Mouse (Mus musculus): ENCODE results near the gene 1700056E22Rik. TPM values are rescaled to one million over a fixed set of nuclear protein-coding genes. Genes with fewer than 3 reads are reported as not detected.

Gene 1700056E22Rik
- polyA plus RNA-seq, 1 experiment from 2014 or later: 1.6 TPM

- H3K9me3 ChIP-seq: no peaks in the 10 kb centered on the region
- no peaks in the 10 kb centered on the region for H3K36me3 ChIP-seq
- no peak for DNase-seq (ENCODE audit: low spot score)
- 78% methylated on average over 4 of the region's 4 CpGs for WGBS
- H3K27ac ChIP-seq: no peak overlapping the region
- H3K27me3 ChIP-seq (ENCODE audit: insufficient read depth, poor library complexity, severe bottlenecking): no peaks in the 10 kb centered on the region
- no peak overlapping the region for H3K4me3 ChIP-seq
- peaks cover 22% of the 10 kb centered on the region for H3K4me1 ChIP-seq (replicated peaks)
These were observed 27.0 kb upstream of the 1700056E22Rik start for GRCm38 (mm10) chr1:184060828-184061734.

- H3K4me3 ChIP-seq: no peak overlapping the region
- 85% methylated on average over 9 of the region's 9 CpGs for WGBS
- H3K4me1 ChIP-seq (replicated peaks): peaks cover 15% of the 10 kb centered on the region
- no peak for DNase-seq (ENCODE audit: low spot score)
- H3K9me3 ChIP-seq: no peaks in the 10 kb centered on the region
- H3K27ac ChIP-seq: no peak overlapping the region
- H3K27me3 ChIP-seq (ENCODE audit: insufficient read depth, poor library complexity, severe bottlenecking): no peaks in the 10 kb centered on the region
- H3K36me3 ChIP-seq: no peaks in the 10 kb centered on the region
These were observed 26.3 kb upstream of the 1700056E22Rik start for GRCm38 (mm10) chr1:184060381-184060780.

GRCm38 (mm10) chr1:184059814-184060213, 25.7 kb upstream of the 1700056E22Rik start:
- Histone ChIP-seq H3K36me3 (no peaks in the 10 kb centered on the region), H3K9me3 (no peaks in the 10 kb centered on the region), H3K27me3 (ENCODE audit: insufficient read depth, poor library complexity, severe bottlenecking) (no peaks in the 10 kb centered on the region), H3K27ac (no peak overlapping the region), H3K4me1 (replicated peaks) (peaks cover 9% of the 10 kb centered on the region; the same call in 1 of the 2 replicates), H3K4me3 (no peak overlapping the region)
- no peak for DNase-seq (ENCODE audit: low spot score)
- 85% methylated on average over 3 of the region's 3 CpGs for WGBS

- no peaks in the 10 kb centered on the region for H3K36me3 ChIP-seq
- H3K9me3 ChIP-seq: no peaks in the 10 kb centered on the region
- no peak overlapping the region for H3K4me3 ChIP-seq
- H3K27me3 ChIP-seq (ENCODE audit: insufficient read depth, poor library complexity, severe bottlenecking): no peaks in the 10 kb centered on the region
- DNase-seq (ENCODE audit: low spot score): no peak
- WGBS: 78% methylated on average over 8 of the region's 8 CpGs
- no peak overlapping the region for H3K27ac ChIP-seq
- H3K4me1 ChIP-seq (replicated peaks): peaks cover 3% of the 10 kb centered on the region; the same call in 1 of the 2 replicates
These were observed 24.1 kb upstream of the 1700056E22Rik start for GRCm38 (mm10) chr1:184058206-184058605.

- Histone ChIP-seq H3K9me3 (no peaks in the 10 kb centered on the region), H3K27me3 (ENCODE audit: insufficient read depth, poor library complexity, severe bottlenecking) (no peaks in the 10 kb centered on the region), H3K36me3 (no peaks in the 10 kb centered on the region), H3K4me3 (no peak overlapping the region), H3K27ac (no peak overlapping the region), H3K4me1 (replicated peaks) (0 out of 2 replicates have a peak, but pooled peaks cover 6% of the 10 kb centered on the region)
- 91% methylated on average over 2 of the region's 2 CpGs for WGBS
- no peak for DNase-seq (ENCODE audit: low spot score)
These were observed 20.1 kb upstream of the 1700056E22Rik start for GRCm38 (mm10) chr1:184054176-184054575.

- no peak overlapping the region for H3K27ac ChIP-seq
- H3K27me3 ChIP-seq (ENCODE audit: insufficient read depth, poor library complexity, severe bottlenecking): no peaks in the 10 kb centered on the region
- 0 out of 2 replicates have a peak, but pooled peaks cover 6% of the 10 kb centered on the region for H3K4me1 ChIP-seq (replicated peaks)
- no peak overlapping the region for H3K4me3 ChIP-seq
- H3K36me3 ChIP-seq: no peaks in the 10 kb centered on the region
- DNase-seq (ENCODE audit: low spot score): no peak
- WGBS: 89% methylated on average over 4 of the region's 4 CpGs
- H3K9me3 ChIP-seq: no peaks in the 10 kb centered on the region
These were observed 19.6 kb upstream of the 1700056E22Rik start for GRCm38 (mm10) chr1:184053711-184054110.

GRCm38 (mm10) chr1:184053141-184053540, 19.0 kb upstream of the 1700056E22Rik start:
- 0 out of 2 replicates have a peak, but pooled peaks cover 6% of the 10 kb centered on the region for H3K4me1 ChIP-seq (replicated peaks)
- no peak for DNase-seq (ENCODE audit: low spot score)
- H3K9me3 ChIP-seq: no peaks in the 10 kb centered on the region
- H3K27me3 ChIP-seq (ENCODE audit: insufficient read depth, poor library complexity, severe bottlenecking): no peaks in the 10 kb centered on the region
- WGBS: 87% methylated on average over 4 of the region's 4 CpGs
- no peak overlapping the region for H3K4me3 ChIP-seq
- no peaks in the 10 kb centered on the region for H3K36me3 ChIP-seq
- no peak overlapping the region for H3K27ac ChIP-seq

GRCm38 (mm10) chr1:184052331-184052730, 18.2 kb upstream of the 1700056E22Rik start:
- Histone ChIP-seq H3K9me3 (no peaks in the 10 kb centered on the region), H3K27me3 (ENCODE audit: insufficient read depth, poor library complexity, severe bottlenecking) (no peaks in the 10 kb centered on the region), H3K27ac (no peak overlapping the region), H3K4me1 (replicated peaks) (0 out of 2 replicates have a peak, but pooled peaks cover 6% of the 10 kb centered on the region), H3K36me3 (no peaks in the 10 kb centered on the region), H3K4me3 (no peak overlapping the region)
- DNase-seq (ENCODE audit: low spot score): no peak
- WGBS: 79% methylated on average over 4 of the region's 4 CpGs

GRCm38 (mm10) chr1:184051824-184052223, 17.7 kb upstream of the 1700056E22Rik start:
- H3K27ac ChIP-seq: no peak overlapping the region
- no peaks in the 10 kb centered on the region for H3K36me3 ChIP-seq
- H3K9me3 ChIP-seq: no peaks in the 10 kb centered on the region
- no peak overlapping the region for H3K4me3 ChIP-seq
- H3K27me3 ChIP-seq (ENCODE audit: insufficient read depth, poor library complexity, severe bottlenecking): no peaks in the 10 kb centered on the region
- H3K4me1 ChIP-seq (replicated peaks): 0 out of 2 replicates have a peak, but pooled peaks cover 6% of the 10 kb centered on the region
- 51% methylated on average over 6 of the region's 6 CpGs for WGBS
- DNase-seq (ENCODE audit: low spot score): no peak

GRCm38 (mm10) chr1:184051286-184051685, 17.2 kb upstream of the 1700056E22Rik start:
- Histone ChIP-seq H3K4me1 (replicated peaks) (0 out of 2 replicates have a peak, but pooled peaks cover 7% of the 10 kb centered on the region), H3K27ac (no peak overlapping the region), H3K36me3 (no peaks in the 10 kb centered on the region), H3K27me3 (ENCODE audit: insufficient read depth, poor library complexity, severe bottlenecking) (no peaks in the 10 kb centered on the region), H3K9me3 (no peaks in the 10 kb centered on the region), H3K4me3 (no peak overlapping the region)
- WGBS: 75% methylated on average over 1 of the region's 1 CpGs
- no peak for DNase-seq (ENCODE audit: low spot score)

GRCm38 (mm10) chr1:184048675-184049418, 14.7 kb upstream of the 1700056E22Rik start:
- DNase-seq (ENCODE audit: low spot score): no peak
- H3K4me3 ChIP-seq: no peak overlapping the region
- no peaks in the 10 kb centered on the region for H3K36me3 ChIP-seq
- no peaks in the 10 kb centered on the region for H3K9me3 ChIP-seq
- H3K27ac ChIP-seq: no peak overlapping the region
- WGBS: 81% methylated on average over 10 of the region's 10 CpGs
- 0 out of 2 replicates have a peak, but pooled peaks cover 11% of the 10 kb centered on the region for H3K4me1 ChIP-seq (replicated peaks)
- no peaks in the 10 kb centered on the region for H3K27me3 ChIP-seq (ENCODE audit: insufficient read depth, poor library complexity, severe bottlenecking)

- Histone ChIP-seq H3K4me1 (replicated peaks) (0 out of 2 replicates have a peak, but pooled peaks cover 11% of the 10 kb centered on the region), H3K4me3 (no peak overlapping the region), H3K36me3 (no peaks in the 10 kb centered on the region), H3K9me3 (no peaks in the 10 kb centered on the region), H3K27ac (no peak overlapping the region), H3K27me3 (ENCODE audit: insufficient read depth, poor library complexity, severe bottlenecking) (no peaks in the 10 kb centered on the region)
- no peak for DNase-seq (ENCODE audit: low spot score)
- 88% methylated on average over 9 of the region's 9 CpGs for WGBS
These were observed 13.7 kb upstream of the 1700056E22Rik start for GRCm38 (mm10) chr1:184047818-184048217.
